Mouse (Mus musculus): ENCODE data around the gene Fam98b.

- TF ChIP-seq CTCF (conservative IDR thresholded peaks at IDR 0.05; ENCODE audit: insufficient read depth, insufficient read length, low read depth, low read length) (no peak), POLR2A (IDR thresholded peaks at IDR 0.05; ENCODE audit: low read depth, low read length) (no peak)
These were observed 38.8 kb downstream of the Fam98b start for GRCm38 (mm10) chr2:117288291-117288690.

Measured in kidney, adult 2 months (tissue).